Mouse (Mus musculus): ENCODE results near the gene Dnah7a. TPM values are rescaled to one million over a fixed set of nuclear protein-coding genes. Genes with fewer than 3 reads are reported as not detected.
"Not testable (repeated sequence)": the region's sequence is repeated elsewhere in the genome, so short reads cannot be mapped to it uniquely, and the experiment has no call there.

The Dnah7a gene
- polyA plus RNA-seq, 1 experiment = not detected

- TF ChIP-seq CTCF (IDR thresholded peaks at IDR 0.05; ENCODE audit: insufficient read depth, low read depth, low read length) (no peak), POLR2A (IDR thresholded peaks at IDR 0.05; ENCODE audit: insufficient read depth, low read depth, low read length) (no peak)
- WGBS = 35% methylated on average over 6 of the region's 6 CpGs
- no peak overlapping the region for H3K27ac ChIP-seq (ENCODE audit: insufficient read depth, low read depth, low read length)
Measured at GRCm38 (mm10) chr1:53384085-53384688, 322.4 kb downstream of the Dnah7a start.

GRCm38 (mm10) chr1:53377731-53378130 is 328.9 kb downstream of the Dnah7a start:
- 79% methylated on average over 3 of the region's 3 CpGs for WGBS
- no peak for TF ChIP-seq POLR2A (IDR thresholded peaks at IDR 0.05; ENCODE audit: insufficient read depth, low read depth, low read length)
- no peak for TF ChIP-seq CTCF (IDR thresholded peaks at IDR 0.05; ENCODE audit: insufficient read depth, low read depth, low read length)
- H3K4me3 ChIP-seq (ENCODE audit: insufficient read depth, low read depth, low read length) = no peak overlapping the region
- no peaks in the 10 kb centered on the region for H3K4me1 ChIP-seq (ENCODE audit: control insufficient read depth, insufficient read depth, low read length)
- no peak overlapping the region for H3K27ac ChIP-seq (ENCODE audit: insufficient read depth, low read depth, low read length)

More at GRCm38 (mm10) chr1:53384085-53384688, 322.4 kb downstream of the Dnah7a start:
- H3K4me1 ChIP-seq (ENCODE audit: control insufficient read depth, insufficient read depth, low read length) = no peaks in the 10 kb centered on the region
- no peak overlapping the region for H3K4me3 ChIP-seq (ENCODE audit: insufficient read depth, low read depth, low read length)

- 91% methylated on average over 2 of the region's 2 CpGs for WGBS
- not testable (repeated sequence) for H3K27ac ChIP-seq (ENCODE audit: insufficient read depth, low read depth, low read length); H3K4me1 ChIP-seq (ENCODE audit: control insufficient read depth, insufficient read depth, low read length); H3K4me3 ChIP-seq (ENCODE audit: insufficient read depth, low read depth, low read length)
Measured at GRCm38 (mm10) chr1:53375965-53376364, 330.6 kb downstream of the Dnah7a start.

- H3K4me1 ChIP-seq (ENCODE audit: control insufficient read depth, insufficient read depth, low read length) = no peaks in the 10 kb centered on the region
- no peak for TF ChIP-seq POLR2A (IDR thresholded peaks at IDR 0.05; ENCODE audit: insufficient read depth, low read depth, low read length)
- no peak for TF ChIP-seq CTCF (IDR thresholded peaks at IDR 0.05; ENCODE audit: insufficient read depth, low read depth, low read length)
- H3K27ac ChIP-seq (ENCODE audit: insufficient read depth, low read depth, low read length) = no peak overlapping the region
- H3K4me3 ChIP-seq (ENCODE audit: insufficient read depth, low read depth, low read length) = no peak overlapping the region
Measured at GRCm38 (mm10) chr1:53358988-53359387, 347.6 kb downstream of the Dnah7a start.

- no peaks in the 10 kb centered on the region for H3K4me1 ChIP-seq (ENCODE audit: control insufficient read depth, insufficient read depth, low read length)
- WGBS = under 1% methylated on average over 44 of the region's 44 CpGs
- peak within 1 kb of the TSS; percentile 47 for H3K27ac ChIP-seq (ENCODE audit: insufficient read depth, low read depth, low read length)
- TF ChIP-seq CTCF (IDR thresholded peaks at IDR 0.05; ENCODE audit: insufficient read depth, low read depth, low read length) = no peak
- peak; percentile 95 for TF ChIP-seq POLR2A (IDR thresholded peaks at IDR 0.05; ENCODE audit: insufficient read depth, low read depth, low read length)
- peak within 1 kb of the TSS; percentile 97 for H3K4me3 ChIP-seq (ENCODE audit: insufficient read depth, low read depth, low read length)
Measured at GRCm38 (mm10) chr1:53352327-53353261, 354.0 kb downstream of the Dnah7a start, which contains the start of the genes Asdurf, Gm28551 and Asnsd1. TSS of gene Asdurf (minus strand) at chr1:53352619. TSS of gene Gm28551 (minus strand) at chr1:53352667. TSS of gene Asnsd1 (minus strand) at chr1:53352752.

Other genes with a start within 250 kb of the Dnah7a start
- gene Stk17b, start 78.4 kb upstream of the Dnah7a start, polyA plus RNA-seq (2012; ENCODE audit: insufficient read depth, insufficient read length, low replicate concordance, missing spikeins) = not detected in 2 replicates